Mouse (Mus musculus) C2C12 (cell line): Measurements from ENCODE around the gene Gpr35.

Experiments
- CEBPB ChIP-seq: IDR thresholded peaks from one replicate; pipeline ENCODE4 v1.6.1; 2011; ENCODE audit warnings: low read depth, mild to moderate bottlenecking, control low read depth, moderate library complexity
- CTCF ChIP-seq: IDR thresholded peaks from one replicate; pipeline ENCODE4 v1.5.1; 2011; ENCODE audit not compliant: control insufficient read depth, insufficient read depth, insufficient read length
- MAX ChIP-seq: IDR thresholded peaks from one replicate; pipeline ENCODE4 v1.6.1; 2011; ENCODE audit warnings: mild to moderate bottlenecking, control low read depth
- MYOD1 ChIP-seq: IDR thresholded peaks from one replicate; pipeline ENCODE4 v1.6.1; 2011; ENCODE audit warnings: low read depth; ENCODE audit not compliant: control insufficient read depth, insufficient read length
- MYOG ChIP-seq: IDR thresholded peaks from one replicate; pipeline ENCODE4 v1.6.1; 2011; ENCODE audit not compliant: control insufficient read depth, insufficient read length; ENCODE audit errors: extremely low read depth
- USF1 ChIP-seq: IDR thresholded peaks from one replicate; pipeline ENCODE4 v1.6.1; 2011; ENCODE audit warnings: low read depth, mild to moderate bottlenecking, control low read depth, moderate library complexity

DNA sequence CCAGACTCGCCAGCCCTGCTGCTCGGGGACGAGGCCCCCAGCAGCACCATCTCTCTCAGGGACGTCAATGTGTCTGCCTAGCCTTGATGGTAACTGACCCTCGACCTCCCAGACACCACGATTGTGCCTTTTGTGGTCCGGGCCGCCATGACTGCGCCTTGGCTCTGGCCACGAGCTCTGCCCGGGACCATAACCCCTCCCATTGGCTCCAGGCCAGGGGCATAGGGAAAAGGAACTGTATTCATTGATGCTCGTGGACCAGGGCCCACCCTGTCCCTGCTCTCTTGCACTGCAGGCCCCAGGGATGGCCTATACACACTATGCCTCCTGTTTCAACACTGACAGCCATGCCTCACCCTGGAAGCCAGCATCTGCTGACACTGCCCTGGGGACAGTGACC is 30.9 kb upstream of the Gpr35 start:
- TF ChIP-seq CTCF: no peak
- no peak for TF ChIP-seq USF1
- TF ChIP-seq MYOG: no peak
- TF ChIP-seq MAX: no peak
- TF ChIP-seq MYOD1: no peak
- TF ChIP-seq CEBPB: no peak
